Mouse (Mus musculus) left cerebral cortex, postnatal 4 days (tissue): ENCODE data around the gene Rnf121. TPM values are rescaled to one million over a fixed set of nuclear protein-coding genes. Genes with fewer than 3 reads are reported as not detected.
A peak's percentile ranks its signal among the peaks of the same experiment; 100 is the strongest.
"Not testable (repeated sequence)": the region's sequence is repeated elsewhere in the genome, so short reads cannot be mapped to it uniquely, and the experiment has no call there.

ENCODE experiments used
- DNase-seq: peaks from one replicate; pipeline ENCODE4 v3.0.0-alpha.2; 2022
- intact Hi-C: fragments of 180-260 bp; cut with DNase I; formaldehyde crosslinking; loops from one replicate; pipeline ENCODE4 v1.15.1; 2025
- total RNA-seq, 2 experiments: library from RNA; stranded (reverse); gene quantifications; 2 replicates each; pipeline ENCODE4 v1.2.3; 2021

Rnf121 gene
- total RNA-seq, 2 experiments from 2014 or later = 47.0 to 51.9 TPM

- no peak for DNase-seq
- intact Hi-C loops = no loop called here
These were observed 1.1 kb upstream of the Rnf121 start for GRCm38 (mm10) chr7:102066363-102066762.

DNA sequence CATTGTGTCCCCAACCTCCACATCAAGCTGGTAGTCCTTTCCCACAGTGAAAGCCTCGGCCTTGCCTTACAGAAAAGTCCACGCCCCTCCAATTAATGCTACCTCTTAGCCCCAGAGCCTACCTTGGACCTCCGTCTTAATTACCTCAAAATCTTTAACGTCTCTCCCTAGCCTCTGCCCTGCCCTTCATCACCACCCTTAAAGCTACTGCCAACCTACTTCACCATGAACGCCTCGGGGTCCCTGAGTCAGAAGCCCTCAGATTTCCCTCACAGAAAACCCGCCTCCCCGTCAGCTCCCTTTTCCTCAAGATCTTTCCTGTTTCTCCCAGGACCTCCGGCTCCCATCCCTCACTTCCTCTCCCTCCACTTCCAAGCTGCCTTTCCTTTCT, 619 bp downstream of the Rnf121 start:
- intact Hi-C loops = no loop called here
- peak; percentile 14 for DNase-seq

DNA sequence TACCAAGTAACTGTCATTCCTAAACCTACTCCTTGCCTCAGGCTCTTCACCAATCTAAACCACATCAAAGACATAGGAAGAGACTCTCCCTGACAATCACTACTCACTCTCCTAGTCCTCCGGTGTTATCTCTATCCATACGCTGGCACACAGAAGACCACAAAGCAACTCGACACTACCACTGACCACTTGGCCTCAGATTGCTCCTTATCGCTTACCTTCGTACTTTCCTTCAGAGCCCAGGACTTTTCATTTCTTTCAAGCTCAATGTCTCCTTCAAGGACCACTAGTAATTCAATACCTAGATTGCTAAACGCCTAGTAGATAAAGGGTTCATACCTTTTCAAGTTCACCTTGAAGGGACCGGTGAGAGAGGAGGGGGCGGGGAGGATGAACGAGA, 1.4 kb downstream of the Rnf121 start:
- DNase-seq = no peak
- intact Hi-C loops = no loop called here

DNA sequence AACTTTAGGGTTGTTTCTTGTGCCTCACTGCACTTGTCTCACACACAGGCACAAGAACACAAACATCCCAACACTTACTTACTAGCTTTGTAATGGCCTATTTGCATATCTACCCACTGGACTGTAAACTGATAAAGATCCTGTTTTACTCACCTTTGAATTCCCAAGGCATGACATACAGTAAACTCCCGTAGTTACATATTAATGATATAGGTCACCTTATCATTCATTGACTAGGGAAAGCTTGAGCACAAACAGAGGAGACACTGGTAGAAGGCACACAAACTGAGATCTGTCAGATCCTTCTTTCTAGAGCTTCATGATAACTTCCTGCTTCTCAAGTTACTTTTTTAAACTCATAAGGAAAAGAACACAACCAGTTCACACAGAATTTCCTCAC, 3.1 kb downstream of the Rnf121 start:
- DNase-seq = no peak
- intact Hi-C loops = no loop called here

DNA sequence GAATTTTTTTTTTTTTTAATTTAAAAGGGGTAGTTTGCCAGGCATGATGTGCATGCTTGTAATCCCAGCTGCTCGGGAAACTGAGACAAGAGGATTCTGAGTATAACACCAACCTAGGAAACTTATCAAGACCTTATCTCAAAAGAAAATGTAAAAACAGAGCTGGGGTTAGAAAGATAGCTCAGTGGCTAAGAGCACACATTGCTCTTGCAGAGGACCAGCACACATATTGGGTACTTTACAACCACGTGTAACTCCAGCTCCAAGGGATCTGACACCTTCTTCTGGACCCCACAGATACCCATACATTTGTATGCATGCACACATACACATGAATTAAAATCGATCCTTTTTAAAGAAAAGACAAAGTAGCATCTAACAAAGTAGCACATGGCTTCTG, 3.9 kb downstream of the Rnf121 start:
- intact Hi-C loops = no loop called here

GRCm38 (mm10) chr7:102048524-102048923, 16.7 kb downstream of the Rnf121 start:
- DNase-seq, intact Hi-C loops: not testable (repeated sequence)

More for the DNA sequence above, 3.9 kb downstream of the Rnf121 start:
- no peak for DNase-seq

- DNase-seq = no peak
- intact Hi-C loops = no loop called here
These were observed 23.0 kb downstream of the Rnf121 start for GRCm38 (mm10) chr7:102042314-102042713.

DNA sequence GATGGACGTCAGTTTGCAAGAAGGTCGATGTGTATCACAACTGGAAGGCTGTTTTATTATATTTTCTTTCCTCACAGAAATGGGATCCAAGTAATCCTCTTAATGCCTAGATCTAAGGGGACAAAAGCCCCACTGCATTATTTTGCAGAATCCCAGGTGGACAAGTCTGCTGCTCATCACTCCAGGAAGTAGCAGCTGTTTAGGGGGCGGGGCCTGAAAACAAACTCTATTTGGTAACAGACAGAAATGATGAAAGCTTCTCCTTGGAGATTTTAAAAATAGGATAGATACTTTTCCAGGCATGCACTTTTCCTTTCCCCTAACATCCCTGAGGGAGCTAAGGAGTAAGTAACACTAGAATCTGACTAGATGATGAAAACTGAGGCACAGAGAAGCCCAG, 28.0 kb downstream of the Rnf121 start:
- DNase-seq = no peak
- intact Hi-C loops = no loop called here

GRCm38 (mm10) chr7:102035534-102035933, 29.7 kb downstream of the Rnf121 start:
- no peak for DNase-seq
- intact Hi-C loops = no loop called here

GRCm38 (mm10) chr7:102034904-102035303, 30.4 kb downstream of the Rnf121 start:
- DNase-seq = no peak
- intact Hi-C loops = no loop called here

- intact Hi-C loops = no loop called here
- no peak for DNase-seq
These were observed 39.8 kb downstream of the Rnf121 start for GRCm38 (mm10) chr7:102025187-102026119.

DNA sequence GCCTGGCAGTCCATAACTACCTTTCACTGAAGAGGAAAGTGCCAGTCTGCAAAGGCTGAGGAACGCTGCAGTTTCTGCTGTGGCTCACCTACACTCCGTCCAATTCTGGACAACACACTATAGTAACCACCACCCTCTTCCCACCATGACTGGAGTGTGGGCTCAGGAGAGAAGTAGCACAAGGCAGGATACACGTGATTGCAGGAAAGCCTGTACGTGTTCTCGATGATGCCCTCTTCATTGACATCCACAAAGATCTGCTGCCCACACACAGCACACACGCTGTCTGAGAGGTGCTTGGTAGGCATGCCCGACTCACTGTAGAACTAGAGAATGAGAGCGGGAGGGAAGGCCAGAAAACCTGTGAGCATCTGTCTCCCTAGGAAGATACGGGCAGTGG, 41.4 kb downstream of the Rnf121 start:
- intact Hi-C loops = no loop called here
- no peak for DNase-seq

- intact Hi-C loops, DNase-seq: not testable (repeated sequence)
These were observed 44.3 kb downstream of the Rnf121 start for GRCm38 (mm10) chr7:102020934-102021333.

DNA sequence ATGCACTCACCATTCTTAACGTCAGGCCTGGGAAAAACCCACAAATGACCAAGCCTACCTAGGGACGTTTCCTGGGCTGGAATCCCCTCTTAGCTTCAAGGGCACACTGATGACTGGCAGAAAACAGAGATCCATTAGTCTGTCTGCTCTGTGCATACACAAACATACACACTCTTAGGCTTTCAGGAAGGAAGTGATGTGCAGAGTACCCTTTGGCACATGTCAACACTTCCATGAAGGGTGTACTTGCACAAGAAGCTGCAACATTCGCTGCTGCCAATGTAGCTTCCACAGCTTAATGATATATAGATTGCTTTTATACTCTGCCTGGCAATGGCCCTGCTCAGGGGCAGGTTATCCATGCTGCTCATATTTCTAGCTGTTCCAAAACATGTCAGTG, 45.9 kb downstream of the Rnf121 start:
- intact Hi-C loops = no loop called here
- no peak for DNase-seq

- intact Hi-C loops = no loop called here
- DNase-seq = no peak
These were observed 46.7 kb downstream of the Rnf121 start, which contains the start of gene Il18bp for GRCm38 (mm10) chr7:102018590-102018989. Gene Il18bp (minus strand): TSS chr7:102018690.

GRCm38 (mm10) chr7:102018034-102018433, 47.2 kb downstream of the Rnf121 start:
- intact Hi-C loops = no loop called here
- DNase-seq = no peak

DNA sequence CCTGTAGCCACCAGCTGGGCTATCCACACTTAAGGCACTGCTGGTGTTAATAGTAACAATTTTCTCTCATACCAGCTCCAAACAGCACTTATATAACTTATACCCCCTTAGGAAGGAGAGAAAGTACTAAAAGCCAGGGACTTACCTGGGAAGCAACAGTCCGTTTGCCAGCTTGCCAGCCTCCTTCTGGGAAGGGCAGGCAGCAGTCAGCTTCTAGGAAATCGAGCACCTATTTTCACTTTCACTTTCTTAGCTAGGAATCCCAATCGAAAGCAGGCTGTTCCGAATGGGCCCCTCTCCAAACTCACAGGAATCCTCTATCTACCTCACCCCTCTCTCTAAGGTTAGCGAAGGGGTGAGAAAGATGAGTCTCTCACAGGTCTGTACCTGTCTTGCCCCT, 47.8 kb downstream of the Rnf121 start:
- no peak for DNase-seq
- intact Hi-C loops = no loop called here

DNA sequence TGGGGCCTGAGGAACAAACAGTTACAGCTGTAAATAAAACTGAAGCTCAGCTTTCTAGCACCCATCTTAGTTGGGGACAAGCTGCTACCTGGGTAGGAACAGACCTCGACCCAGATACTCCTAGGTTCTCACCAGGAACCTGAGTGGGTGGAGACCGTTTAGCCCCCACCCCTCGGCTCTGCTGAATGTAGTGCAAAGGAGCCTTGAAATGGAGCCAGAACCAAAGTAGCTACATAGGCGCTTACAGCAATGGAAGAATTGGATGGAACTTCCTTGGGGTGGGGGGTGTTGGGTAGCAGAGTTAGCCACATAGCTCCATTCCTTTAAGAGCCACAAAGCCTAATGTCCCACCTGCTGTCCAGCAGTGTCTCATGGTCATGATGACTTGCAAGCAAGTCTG, 48.3 kb downstream of the Rnf121 start:
- DNase-seq = no peak
- intact Hi-C loops = no loop called here

GRCm38 (mm10) chr7:102014995-102015394, 50.3 kb downstream of the Rnf121 start:
- intact Hi-C loops = no loop called here
- no peak for DNase-seq

- intact Hi-C loops = no loop called here
These were observed 51.9 kb downstream of the Rnf121 start for GRCm38 (mm10) chr7:102013416-102013815.

GRCm38 (mm10) chr7:102011855-102012254, 53.4 kb downstream of the Rnf121 start:
- intact Hi-C loops = no loop called here
- no peak for DNase-seq

More at GRCm38 (mm10) chr7:102013416-102013815, 51.9 kb downstream of the Rnf121 start:
- DNase-seq = no peak

DNA sequence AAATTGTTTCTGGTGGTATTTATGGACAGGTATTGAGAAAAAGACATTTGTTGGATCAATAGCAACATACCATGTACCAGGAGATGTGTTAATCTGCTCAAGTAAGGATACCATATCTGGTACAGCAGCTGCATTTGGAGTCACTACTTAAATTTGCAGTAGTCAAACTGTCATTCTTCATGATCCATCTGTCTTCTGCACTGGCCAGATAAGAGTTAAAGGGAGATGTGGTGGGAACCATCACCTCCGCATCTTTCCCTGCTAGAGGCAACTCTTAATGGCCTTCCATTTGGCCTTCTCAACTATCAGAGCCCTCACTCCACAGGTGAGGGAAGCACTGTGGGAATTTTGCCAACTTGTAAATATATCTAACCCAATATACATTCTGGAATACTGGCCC, 58.7 kb downstream of the Rnf121 start:
- intact Hi-C loops = no loop called here
- DNase-seq = no peak
